Mouse (Mus musculus) midbrain, embryonic 11.5 days (tissue): ENCODE results near the gene Gm44502. TPM values are rescaled to one million over a fixed set of nuclear protein-coding genes. Genes with fewer than 3 reads are reported as not detected.

Experiments used
- ATAC-seq: fragments of 200-750 bp; cut with Nextera tagmentation; 2 replicates; pipeline ENCODE4 v1.8.0; 2017; ENCODE audit warnings: moderate TSS enrichment, moderate library complexity; ENCODE audit not compliant: low FRiP score
- DNase-seq: peaks from one replicate; pipeline ENCODE4 v3.0.0; 2015; ENCODE audit warnings: low spot score; ENCODE audit errors: missing footprints
- H3K27ac ChIP-seq: fragments of 300-500 bp; sonication (generic); 2 replicates; pipeline ENCODE4 v1.5.1; 2014; ENCODE audit warnings: low read depth, low read length
- H3K27me3 ChIP-seq: fragments of 300-500 bp; sonication (generic); 2 replicates; pipeline ENCODE4 v1.6.1; 2014; ENCODE audit warnings: mild to moderate bottlenecking, low read length, moderate library complexity, mixed read lengths; ENCODE audit not compliant: control insufficient read depth, insufficient read depth
- H3K36me3 ChIP-seq: fragments of 300-500 bp; sonication (generic); 2 replicates; pipeline ENCODE4 v1.6.1; 2014; ENCODE audit warnings: mild to moderate bottlenecking, low read length, moderate library complexity, mixed read lengths; ENCODE audit not compliant: control insufficient read depth, insufficient read depth
- H3K4me1 ChIP-seq: fragments of 300-500 bp; sonication (generic); 2 replicates; pipeline ENCODE4 v1.6.1; 2014; ENCODE audit warnings: low read length; ENCODE audit not compliant: control insufficient read depth, insufficient read depth
- H3K4me2 ChIP-seq: fragments of 300-500 bp; sonication (generic); 2 replicates; pipeline ENCODE4 v1.6.1; 2014; ENCODE audit warnings: mild to moderate bottlenecking, moderate library complexity
- H3K4me3 ChIP-seq: fragments of 300-500 bp; sonication (generic); 2 replicates; pipeline ENCODE4 v1.5.1; 2014; ENCODE audit warnings: low read depth, low read length
- H3K9ac ChIP-seq: fragments of 300-500 bp; sonication (generic); 2 replicates; pipeline ENCODE4 v1.6.1; 2014; ENCODE audit warnings: low read length
- H3K9me3 ChIP-seq: fragments of 300-500 bp; sonication (generic); 2 replicates; pipeline ENCODE4 v1.6.1; 2016; ENCODE audit warnings: low read length; ENCODE audit not compliant: control insufficient read depth
- WGBS: fragments of 180-500 bp; shearing (Covaris S2); extraction: QIAGEN DNeasy Blood & Tissue Kit; methylation state at CpG from one replicate; pipeline ENCODE4 v1.1.7; 2014; 5-methylcytosine and 5-hydroxymethylcytosine counted together
- polyA plus RNA-seq: library from polyadenylated mRNA; unstranded; fragments of >200 nt; fragmentation: Nextera tagmentation; extraction: Ambion mirVana; gene quantifications from 2 replicates; pipeline ENCODE4 v1.2.1, GENCODE M21; 2014

The Gm44502 gene
- polyA plus RNA-seq, 1 experiment from 2014 or later = not detected

DNA sequence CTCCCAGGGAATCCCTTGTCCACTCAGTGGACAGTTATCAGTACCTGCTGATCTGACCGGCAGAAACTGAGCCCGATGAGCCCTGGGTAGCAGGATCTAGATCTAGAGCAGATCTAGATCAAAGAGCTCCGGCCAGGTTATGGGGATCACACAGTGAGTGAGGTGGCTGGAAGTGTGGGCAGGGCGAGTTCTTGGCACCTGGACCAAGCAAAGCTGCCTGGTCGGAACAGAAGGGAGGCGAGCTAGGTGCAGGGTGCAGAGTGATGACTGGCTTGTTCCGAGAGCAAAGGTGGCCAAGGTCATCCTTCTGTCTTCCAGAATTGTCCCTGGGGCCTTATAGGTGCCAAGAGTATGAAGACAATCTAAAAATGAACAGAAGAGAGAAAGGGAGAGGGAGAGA lies 30.3 kb upstream of the Gm44502 start:
- ATAC-seq = no peak
- peaks cover 22% of the 10 kb centered on the region; the same call in 1 of the 2 replicates for H3K36me3 ChIP-seq

DNA sequence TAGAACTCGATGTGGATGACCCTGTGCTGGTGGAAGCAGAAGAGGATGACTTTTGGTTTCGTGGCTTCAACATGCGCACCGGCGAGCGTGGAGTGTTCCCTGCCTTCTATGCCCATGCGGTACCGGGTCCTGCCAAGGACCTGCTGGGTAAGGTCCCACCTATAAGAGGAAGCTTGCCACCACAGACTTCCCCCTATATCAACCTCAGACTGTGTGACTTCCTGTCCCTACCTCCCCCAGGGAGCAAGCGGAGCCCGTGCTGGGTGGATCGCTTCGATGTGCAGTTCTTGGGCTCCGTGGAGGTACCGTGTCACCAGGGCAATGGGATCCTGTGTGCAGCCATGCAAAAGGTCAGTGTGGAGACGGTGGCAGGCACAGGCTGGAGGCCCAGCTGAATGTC lies 29.4 kb upstream of the Gm44502 start:
- H3K9me3 ChIP-seq = no peaks in the 10 kb centered on the region
- ATAC-seq = no peak
- no peak for DNase-seq
- H3K4me3 ChIP-seq = no peak overlapping the region
- H3K4me1 ChIP-seq = peaks cover 9% of the 10 kb centered on the region
- H3K36me3 ChIP-seq = peaks cover 22% of the 10 kb centered on the region; the same call in 1 of the 2 replicates
- no peak overlapping the region for H3K27ac ChIP-seq
- H3K27me3 ChIP-seq = no peaks in the 10 kb centered on the region
- no peak overlapping the region for H3K4me2 ChIP-seq
- 96% methylated on average over 15 of the region's 15 CpGs for WGBS
- H3K9ac ChIP-seq = no peak overlapping the region

More for the DNA sequence above, 30.3 kb upstream of the Gm44502 start:
- no peaks in the 10 kb centered on the region for H3K9me3 ChIP-seq
- WGBS = 93% methylated on average over 7 of the region's 7 CpGs
- H3K4me1 ChIP-seq = peaks cover 6% of the 10 kb centered on the region
- H3K27me3 ChIP-seq = no peaks in the 10 kb centered on the region
- H3K27ac ChIP-seq = no peak overlapping the region
- no peak for DNase-seq
- no peak overlapping the region for H3K4me3 ChIP-seq
- no peak overlapping the region for H3K9ac ChIP-seq
- H3K4me2 ChIP-seq = no peak overlapping the region

DNA sequence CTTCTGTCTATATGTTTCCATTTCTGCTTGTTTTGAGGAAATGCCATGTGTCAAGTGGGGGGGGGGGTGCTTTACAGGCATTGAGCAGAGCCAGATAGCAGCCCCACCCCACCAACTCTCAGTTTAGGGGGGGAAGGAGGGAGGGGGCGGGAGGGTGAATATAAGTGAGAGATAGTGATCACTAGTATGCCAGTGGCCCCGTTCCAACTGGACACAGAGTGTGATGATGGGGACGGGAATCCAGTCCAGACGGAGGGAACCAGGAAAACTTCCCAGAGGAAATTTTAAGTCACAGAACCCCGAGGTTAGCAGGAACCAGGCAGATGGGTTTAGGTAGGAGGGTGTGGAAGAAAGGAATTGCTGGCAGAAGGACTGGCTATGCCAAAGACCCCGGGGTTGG lies 26.1 kb upstream of the Gm44502 start:
- H3K9me3 ChIP-seq = no peaks in the 10 kb centered on the region
- peaks cover 11% of the 10 kb centered on the region for H3K4me1 ChIP-seq
- peak overlapping the region; percentile 78 for H3K4me2 ChIP-seq
- ATAC-seq = no peak
- H3K4me3 ChIP-seq = no peak overlapping the region
- no peak overlapping the region for H3K9ac ChIP-seq
- peaks cover 20% of the 10 kb centered on the region; the same call in 1 of the 2 replicates for H3K36me3 ChIP-seq
- WGBS = 80% methylated on average over 6 of the region's 6 CpGs
- no peak overlapping the region for H3K27ac ChIP-seq
- DNase-seq = no peak
- H3K27me3 ChIP-seq = 0 out of 2 replicates have a peak, but pooled peaks cover 5% of the 10 kb centered on the region

DNA sequence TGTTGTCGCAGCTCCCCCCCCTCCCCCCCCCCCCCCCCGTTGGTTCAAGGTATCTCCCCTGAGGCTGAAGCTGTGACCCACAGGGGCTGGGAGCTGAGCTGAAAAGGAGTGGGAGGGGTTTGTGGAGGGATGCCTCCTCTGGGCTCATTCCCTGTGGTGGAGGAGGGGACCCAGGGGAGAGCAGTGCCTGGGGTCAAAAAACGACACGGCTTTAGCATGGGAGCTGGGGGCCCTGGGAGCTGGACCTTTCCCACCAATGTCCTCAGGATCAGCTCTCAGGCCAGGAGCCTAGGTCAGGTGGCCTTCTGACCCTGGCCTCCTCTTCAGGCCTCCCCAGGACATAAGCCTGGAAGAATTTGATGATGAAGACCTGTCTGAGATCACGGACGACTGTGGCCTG lies 25.4 kb upstream of the Gm44502 start:
- H3K27me3 ChIP-seq = 0 out of 2 replicates have a peak, but pooled peaks cover 5% of the 10 kb centered on the region
- H3K4me2 ChIP-seq = peak overlapping the region; percentile 78
- 6% methylated on average over 5 of the region's 6 CpGs for WGBS
- H3K36me3 ChIP-seq = peaks cover 16% of the 10 kb centered on the region; the same call in 1 of the 2 replicates
- peak overlapping the region; percentile 84 for H3K9ac ChIP-seq
- no peak for DNase-seq
- H3K4me1 ChIP-seq = peaks cover 11% of the 10 kb centered on the region
- no peaks in the 10 kb centered on the region for H3K9me3 ChIP-seq
- peak; percentile 43 for ATAC-seq
- H3K4me3 ChIP-seq = peak overlapping the region; percentile 84
- no peak overlapping the region for H3K27ac ChIP-seq

DNA sequence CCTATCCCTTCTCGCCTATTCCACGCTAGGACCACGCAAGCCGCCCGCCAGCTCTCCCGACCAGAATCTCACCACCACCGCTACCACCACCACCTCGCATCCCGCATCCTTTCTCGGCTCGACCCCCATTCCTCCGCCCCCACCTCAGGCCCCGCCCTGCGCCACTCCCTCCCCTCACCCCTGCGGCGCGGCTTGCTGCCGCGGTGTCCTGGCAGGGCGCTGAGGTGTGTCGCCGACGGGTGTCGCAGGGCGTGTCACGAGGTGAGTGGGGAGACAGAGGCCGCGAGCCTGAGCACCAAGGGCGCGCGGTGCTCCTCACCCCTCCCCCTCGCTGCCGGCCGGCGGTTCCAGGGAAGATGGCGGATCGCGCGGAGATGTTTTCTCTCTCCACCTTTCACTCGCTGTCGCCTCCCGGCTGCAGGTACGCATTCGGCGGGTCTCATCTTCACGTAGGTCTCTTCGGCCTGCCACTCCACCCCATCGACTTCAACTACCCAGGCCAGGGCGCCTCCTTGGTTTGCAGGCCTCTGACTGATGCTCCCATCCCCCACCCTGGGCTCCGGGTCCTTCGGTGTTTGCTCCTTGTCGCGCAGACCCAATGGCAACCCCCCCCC lies 24.5 kb upstream of the Gm44502 start, which contains the start of gene Mapk8ip2:
Gene Mapk8ip2, plus strand, starts transcription at position 49 of the 614 bp plus-strand sequence.
- Histone ChIP-seq H3K9ac (peak within 1 kb of the TSS; percentile 84), H3K4me2 (peak within 1 kb of the TSS; percentile 78), H3K36me3 (peaks cover 16% of the 10 kb centered on the region; the same call in 1 of the 2 replicates), H3K27me3 (0 out of 2 replicates have a peak, but pooled peaks cover 5% of the 10 kb centered on the region), H3K4me1 (peaks cover 11% of the 10 kb centered on the region), H3K4me3 (peak within 1 kb of the TSS; percentile 84), H3K9me3 (no peaks in the 10 kb centered on the region), H3K27ac (peak within 1 kb of the TSS; percentile 54)
- ATAC-seq = peak; percentile 84
- peak; percentile 97 for DNase-seq
- WGBS = under 1% methylated on average over 53 of the region's 53 CpGs

DNA sequence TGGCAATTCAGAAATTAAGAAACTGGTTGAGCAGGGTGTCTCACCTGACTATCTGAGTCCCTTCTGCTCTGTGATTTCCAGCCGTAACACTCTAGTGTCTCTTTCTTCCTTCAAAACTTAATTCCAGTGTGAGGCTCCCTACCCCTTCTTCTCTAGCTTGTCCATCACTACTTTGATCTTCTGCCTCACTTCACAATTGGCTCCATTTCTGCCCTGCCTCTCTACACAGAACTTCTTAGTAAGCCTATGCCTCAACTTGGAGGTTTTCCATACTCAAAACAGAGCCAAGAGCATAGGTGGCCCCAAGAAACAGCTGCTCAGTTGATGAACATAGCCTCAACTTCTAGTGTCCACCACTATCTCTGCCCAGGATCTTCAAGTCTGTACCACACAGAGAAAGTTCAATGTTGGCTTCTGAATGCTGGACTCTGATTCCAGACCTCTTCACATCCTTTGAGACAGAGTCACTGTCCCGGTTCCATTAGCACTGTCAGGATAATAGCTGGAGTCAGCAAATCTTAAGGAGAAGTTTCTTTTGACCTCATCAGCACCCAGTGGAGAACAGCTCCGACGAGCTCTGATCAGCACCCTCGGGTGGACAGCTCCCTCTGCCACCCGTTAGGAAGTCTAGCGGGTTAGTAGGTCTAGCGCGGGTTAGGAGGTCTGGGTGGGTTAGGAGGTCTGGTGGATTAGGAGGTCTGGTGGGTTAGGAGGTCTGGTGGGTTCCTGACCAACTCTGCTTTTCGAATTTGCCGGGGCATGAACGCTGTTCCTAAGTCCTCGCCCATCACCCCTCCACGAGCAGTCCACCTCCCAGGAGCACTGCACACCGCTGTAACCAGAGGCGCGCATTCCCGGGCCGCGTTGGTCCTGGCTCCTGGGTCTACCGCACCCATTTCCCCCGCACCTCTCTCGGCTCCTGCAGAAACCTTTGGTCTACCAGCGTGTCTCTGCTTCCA lies 23.7 kb upstream of the Gm44502 start:
- Histone ChIP-seq H3K36me3 (peaks cover 16% of the 10 kb centered on the region; the same call in 1 of the 2 replicates), H3K9me3 (no peaks in the 10 kb centered on the region), H3K4me2 (peak overlapping the region; percentile 78), H3K27me3 (0 out of 2 replicates have a peak, but pooled peaks cover 5% of the 10 kb centered on the region), H3K27ac (no peak overlapping the region), H3K4me3 (peak overlapping the region; percentile 84), H3K9ac (peak overlapping the region; percentile 84), H3K4me1 (peaks cover 11% of the 10 kb centered on the region)
- WGBS = 4% methylated on average over 24 of the region's 24 CpGs
- ATAC-seq (peak; percentile 59), DNase-seq (peak; percentile 82)

DNA sequence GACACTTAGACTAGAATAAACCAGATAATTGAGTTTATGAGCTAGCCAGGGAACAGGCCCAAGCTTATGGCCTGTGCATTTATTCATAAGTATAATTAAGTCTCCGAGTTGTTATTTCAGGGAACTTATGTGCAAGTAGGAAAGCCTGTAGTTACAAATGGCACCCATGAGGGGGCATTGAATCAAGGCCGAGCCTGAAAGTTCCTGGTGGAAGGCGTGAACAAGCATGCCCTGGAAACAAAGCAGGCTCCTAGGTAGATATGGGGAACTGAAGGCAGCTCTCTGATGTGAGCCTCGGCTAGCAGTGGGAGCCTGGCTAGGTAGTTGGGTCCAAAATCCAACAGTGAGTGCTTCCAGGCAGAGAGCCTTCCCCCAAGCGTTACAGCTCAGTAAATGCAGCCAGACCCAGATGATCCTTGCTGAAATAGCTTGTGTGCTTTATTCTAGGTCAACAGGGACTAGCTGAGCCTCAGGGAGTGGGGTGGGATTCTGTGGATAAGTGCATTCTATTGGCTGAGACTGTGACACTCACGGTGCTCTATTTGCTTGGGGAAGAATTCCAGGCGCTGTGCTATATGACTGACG lies 13.1 kb upstream of the Gm44502 start:
- Histone ChIP-seq H3K9ac (no peak overlapping the region), H3K4me3 (no peak overlapping the region), H3K4me2 (no peak overlapping the region), H3K27ac (no peak overlapping the region), H3K27me3 (no peaks in the 10 kb centered on the region), H3K9me3 (no peaks in the 10 kb centered on the region), H3K36me3 (no peaks in the 10 kb centered on the region), H3K4me1 (no peaks in the 10 kb centered on the region)
- no peak for ATAC-seq
- 43% methylated on average over 8 of the region's 8 CpGs for WGBS
- peak; percentile 83 for DNase-seq

DNA sequence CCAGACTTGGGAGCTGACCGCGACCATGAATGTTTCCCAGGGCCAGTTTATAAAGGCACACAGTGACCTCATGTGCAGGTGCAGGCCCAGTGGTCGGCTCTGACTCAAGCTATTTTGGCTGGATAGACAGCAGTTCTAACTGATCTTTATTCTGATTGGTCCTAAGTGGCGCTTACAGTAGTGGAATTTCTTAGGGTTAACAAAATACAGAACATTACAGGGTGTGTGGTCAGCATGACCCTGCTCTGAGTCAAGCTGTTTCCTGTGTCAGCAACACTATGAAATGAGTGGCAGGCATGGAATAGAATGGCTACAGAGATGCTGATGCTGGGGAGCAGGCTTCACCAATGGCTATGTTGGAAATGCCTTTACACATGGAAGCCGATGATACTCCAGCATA lies 6.4 kb upstream of the Gm44502 start:
- DNase-seq = peak; percentile 65
- Histone ChIP-seq H3K27ac (no peak overlapping the region), H3K4me2 (no peak overlapping the region), H3K36me3 (no peaks in the 10 kb centered on the region), H3K4me1 (no peaks in the 10 kb centered on the region), H3K9ac (no peak overlapping the region), H3K4me3 (no peak overlapping the region), H3K27me3 (no peaks in the 10 kb centered on the region), H3K9me3 (no peaks in the 10 kb centered on the region)
- no peak for ATAC-seq
- WGBS = 83% methylated on average over 5 of the region's 5 CpGs
